Mouse (Mus musculus) lung, embryonic 16.5 days (tissue): ENCODE results near the gene Cradd. TPM values are rescaled to one million over a fixed set of nuclear protein-coding genes. Genes with fewer than 3 reads are reported as not detected.
A peak's percentile ranks its signal among the peaks of the same experiment; 100 is the strongest.

Source experiments
- ATAC-seq: fragments of 200-750 bp; cut with Nextera tagmentation; 2 replicates; pipeline ENCODE4 v1.8.0; 2017; ENCODE audit warnings: low read depth, mild to moderate bottlenecking, moderate library complexity
- H3K27ac ChIP-seq: fragments of 300-500 bp; sonication (generic); 2 replicates; pipeline ENCODE4 v1.5.1; 2014; ENCODE audit warnings: mild to moderate bottlenecking, control low read depth, low read length
- H3K27me3 ChIP-seq: fragments of 300-500 bp; sonication (generic); 2 replicates; pipeline ENCODE4 v1.6.1; 2014; ENCODE audit warnings: low read depth, low read length, mixed read lengths; ENCODE audit not compliant: control insufficient read depth, insufficient read depth
- H3K36me3 ChIP-seq: fragments of 300-500 bp; sonication (generic); 2 replicates; pipeline ENCODE4 v1.6.1; 2014; ENCODE audit warnings: low read length; ENCODE audit not compliant: control insufficient read depth, insufficient read depth
- H3K4me1 ChIP-seq: fragments of 300-500 bp; sonication (generic); replicated peaks from 2 replicates; pipeline ENCODE4 v1.6.1; 2014; ENCODE audit warnings: low read length, mixed read lengths; ENCODE audit not compliant: control insufficient read depth, insufficient read depth
- H3K4me2 ChIP-seq: fragments of 300-500 bp; sonication (generic); 2 replicates; pipeline ENCODE4 v1.6.1; 2014; ENCODE audit warnings: low read depth, low read length, control low read depth
- H3K4me3 ChIP-seq: fragments of 300-500 bp; sonication (generic); 2 replicates; pipeline ENCODE4 v1.5.1; 2014; ENCODE audit warnings: mild to moderate bottlenecking, low read length, control low read depth
- H3K9ac ChIP-seq: fragments of 300-500 bp; sonication (generic); 2 replicates; pipeline ENCODE4 v1.6.1; 2014; ENCODE audit warnings: low read length, control low read depth
- H3K9me3 ChIP-seq: fragments of 300-500 bp; sonication (generic); 2 replicates; pipeline ENCODE4 v1.6.1; 2016; ENCODE audit warnings: low read length; ENCODE audit not compliant: control insufficient read depth
- WGBS: fragments of 180-500 bp; shearing (Covaris S2); extraction: QIAGEN DNeasy Blood & Tissue Kit; methylation state at CpG from one replicate; pipeline ENCODE4 v1.1.7; 2014; 5-methylcytosine and 5-hydroxymethylcytosine counted together
- polyA plus RNA-seq: library from polyadenylated mRNA; unstranded; fragments of >200 nt; fragmentation: Nextera tagmentation; extraction: Ambion mirVana; gene quantifications from 2 replicates; pipeline ENCODE4 v1.2.1, GENCODE M21; 2015

Gene Cradd
- polyA plus RNA-seq, 1 experiment from 2014 or later: 12.0 TPM

- H3K27ac ChIP-seq: peak overlapping the region; percentile 65
- whole genome bisulfite sequencing: 46% methylated on average over 3 of the region's 3 CpGs
- no peaks in the 10 kb centered on the region for H3K27me3 ChIP-seq
- no peak overlapping the region for H3K9ac ChIP-seq
- H3K4me2 ChIP-seq: no peak overlapping the region
- peak; percentile 73 for ATAC-seq
- peaks cover 46% of the 10 kb centered on the region for H3K4me1 ChIP-seq
- no peaks in the 10 kb centered on the region for H3K9me3 ChIP-seq
- H3K36me3 ChIP-seq: no peaks in the 10 kb centered on the region
- no peak overlapping the region for H3K4me3 ChIP-seq
These were observed 175.3 kb downstream of the Cradd start for GRCm38 (mm10) chr10:95148641-95149040.

GRCm38 (mm10) chr10:95147136-95147901 is 176.6 kb downstream of the Cradd start:
- Histone ChIP-seq H3K9ac (no peak overlapping the region), H3K27me3 (no peaks in the 10 kb centered on the region), H3K27ac (peak overlapping the region; percentile 74), H3K36me3 (no peaks in the 10 kb centered on the region), H3K9me3 (no peaks in the 10 kb centered on the region), H3K4me3 (no peak overlapping the region), H3K4me2 (no peak overlapping the region), H3K4me1 (peaks cover 55% of the 10 kb centered on the region)
- no peak for ATAC-seq
- WGBS: 88% methylated on average over 6 of the region's 6 CpGs

GRCm38 (mm10) chr10:95146491-95146890 is 177.4 kb downstream of the Cradd start:
- peak; percentile 18; the same call in 1 of the 2 replicates for ATAC-seq
- Histone ChIP-seq H3K27me3 (no peaks in the 10 kb centered on the region), H3K4me2 (no peak overlapping the region), H3K9me3 (no peaks in the 10 kb centered on the region), H3K4me3 (no peak overlapping the region), H3K9ac (0 out of 2 replicates have a peak overlapping the region, but pooled peaks have one; percentile 16), H3K27ac (peak overlapping the region; percentile 74), H3K4me1 (peaks cover 59% of the 10 kb centered on the region), H3K36me3 (no peaks in the 10 kb centered on the region)
- WGBS: 38% methylated on average over 5 of the region's 5 CpGs

GRCm38 (mm10) chr10:95145204-95145926 is 178.6 kb downstream of the Cradd start:
- no peak for ATAC-seq
- Histone ChIP-seq H3K4me3 (no peak overlapping the region), H3K4me2 (peak overlapping the region; percentile 12; the same call in 1 of the 2 replicates), H3K27ac (peak overlapping the region; percentile 92), H3K27me3 (no peaks in the 10 kb centered on the region), H3K9me3 (no peaks in the 10 kb centered on the region), H3K4me1 (peaks cover 64% of the 10 kb centered on the region), H3K9ac (peak overlapping the region; percentile 17; the same call in 1 of the 2 replicates), H3K36me3 (no peaks in the 10 kb centered on the region)
- WGBS: 24% methylated on average over 9 of the region's 9 CpGs

GRCm38 (mm10) chr10:95144414-95145130 is 179.4 kb downstream of the Cradd start:
- Histone ChIP-seq H3K27ac (peak overlapping the region; percentile 92), H3K4me1 (peaks cover 66% of the 10 kb centered on the region), H3K4me3 (no peak overlapping the region), H3K9me3 (no peaks in the 10 kb centered on the region), H3K36me3 (no peaks in the 10 kb centered on the region), H3K27me3 (no peaks in the 10 kb centered on the region), H3K9ac (no peak overlapping the region), H3K4me2 (no peak overlapping the region)
- ATAC-seq: no peak
- 56% methylated on average over 6 of the region's 6 CpGs for WGBS

GRCm38 (mm10) chr10:95143446-95144114 is 180.4 kb downstream of the Cradd start:
- H3K27me3 ChIP-seq: no peaks in the 10 kb centered on the region
- no peaks in the 10 kb centered on the region for H3K9me3 ChIP-seq
- H3K4me3 ChIP-seq: no peak overlapping the region
- 22% methylated on average over 2 of the region's 2 CpGs for WGBS
- H3K4me1 ChIP-seq: peaks cover 66% of the 10 kb centered on the region
- peak overlapping the region; percentile 92 for H3K27ac ChIP-seq
- no peak overlapping the region for H3K9ac ChIP-seq
- H3K36me3 ChIP-seq: no peaks in the 10 kb centered on the region
- ATAC-seq: no peak
- peak overlapping the region; percentile 7 for H3K4me2 ChIP-seq

DNA sequence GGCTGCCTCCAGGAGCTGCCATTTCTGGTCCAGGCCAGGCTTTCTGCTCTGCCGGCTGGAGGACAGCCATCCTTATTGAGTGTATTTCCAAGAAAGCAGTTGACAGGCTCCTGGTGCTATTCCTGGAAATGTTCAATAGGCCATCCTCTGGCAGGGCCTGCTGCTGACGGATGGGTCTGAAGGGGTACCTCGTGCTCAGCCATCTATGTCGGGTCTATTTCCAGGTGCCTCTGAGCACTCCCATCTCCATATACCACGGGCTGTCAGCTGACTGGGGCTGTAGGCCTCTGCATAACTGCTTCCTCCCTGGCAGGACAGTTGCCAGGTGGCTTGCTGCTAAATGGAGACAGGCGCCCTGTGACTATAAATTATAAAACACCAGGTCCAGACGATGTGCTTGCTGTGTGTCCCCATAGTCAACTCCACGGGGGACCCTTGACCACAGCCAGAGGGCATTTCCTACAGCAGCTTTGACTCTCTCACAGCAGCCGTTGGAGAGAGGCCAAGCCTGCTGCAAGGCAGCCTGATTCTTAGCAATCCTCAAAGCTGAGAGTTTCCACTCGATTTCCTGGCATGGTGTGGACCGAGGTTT is 181.0 kb downstream of the Cradd start:
- H3K27me3 ChIP-seq: no peaks in the 10 kb centered on the region
- ATAC-seq: peak; percentile 82
- no peaks in the 10 kb centered on the region for H3K9me3 ChIP-seq
- peak overlapping the region; percentile 23; the same call in 1 of the 2 replicates for H3K4me2 ChIP-seq
- H3K4me1 ChIP-seq: peaks cover 66% of the 10 kb centered on the region
- H3K36me3 ChIP-seq: no peaks in the 10 kb centered on the region
- H3K4me3 ChIP-seq: no peak overlapping the region
- peak overlapping the region; percentile 92 for H3K27ac ChIP-seq
- H3K9ac ChIP-seq: no peak overlapping the region
- 14% methylated on average over 11 of the region's 11 CpGs for WGBS

- no peak for ATAC-seq
- no peak overlapping the region for H3K9ac ChIP-seq
- H3K27ac ChIP-seq: no peak overlapping the region
These were observed 182.9 kb downstream of the Cradd start for GRCm38 (mm10) chr10:95141075-95141474.

More at GRCm38 (mm10) chr10:95141075-95141474, 182.9 kb downstream of the Cradd start:
- H3K4me3 ChIP-seq: no peak overlapping the region
- no peaks in the 10 kb centered on the region for H3K9me3 ChIP-seq
- peaks cover 51% of the 10 kb centered on the region for H3K4me1 ChIP-seq
- 59% methylated on average over 3 of the region's 3 CpGs for WGBS
- no peaks in the 10 kb centered on the region for H3K27me3 ChIP-seq
- H3K4me2 ChIP-seq: no peak overlapping the region
- H3K36me3 ChIP-seq: no peaks in the 10 kb centered on the region
